Mouse (Mus musculus) G1E (cell line): ENCODE results near the gene Exosc10.

Experiments
- CTCF ChIP-seq: IDR thresholded peaks from 2 replicates; pipeline ENCODE4 v1.5.1; 2012; ENCODE audit warnings: low read depth, low read length, inconsistent platforms, mixed read lengths
- GATA1 ChIP-seq: IDR thresholded peaks from 2 replicates; pipeline ENCODE4 v1.6.1; 2012; ENCODE audit warnings: borderline replicate concordance, low read length, inconsistent platforms, mixed read lengths
- GATA2 ChIP-seq: IDR thresholded peaks from 2 replicates; pipeline ENCODE4 v1.6.1; 2012; ENCODE audit warnings: low read depth, low read length, inconsistent platforms, borderline replicate concordance
- POLR2AphosphoS5 ChIP-seq: IDR thresholded peaks from 2 replicates; pipeline ENCODE4 v1.6.1; 2012; ENCODE audit warnings: low read depth, low read length, inconsistent platforms; ENCODE audit not compliant: insufficient replicate concordance

DNA sequence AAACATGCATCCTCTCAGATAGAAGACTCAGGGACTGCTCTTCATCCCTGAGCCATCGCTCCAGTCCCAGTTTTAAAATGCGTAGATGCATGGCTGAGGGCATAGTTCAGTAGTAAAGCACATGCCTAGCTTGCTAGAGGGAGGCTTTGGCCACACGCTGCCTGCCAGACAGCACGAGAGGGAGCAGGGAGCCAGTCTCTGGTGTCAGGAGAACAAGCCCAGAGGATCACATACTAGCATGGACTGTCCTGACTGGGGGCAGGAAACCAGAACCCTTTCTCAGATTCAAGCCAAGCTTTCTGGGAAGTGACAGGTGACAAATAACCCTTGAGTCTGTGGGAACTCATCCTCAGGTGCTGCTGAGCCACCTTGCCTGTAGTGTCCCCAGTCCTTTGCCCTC, 46.9 kb upstream of the Exosc10 start:
- TF ChIP-seq CTCF (no peak), GATA1 (no peak), POLR2AphosphoS5 (no peak), GATA2 (no peak)
